Mouse (Mus musculus) kidney, adult 2 months (tissue): ENCODE data around the gene Extl1. TPM values are rescaled to one million over a fixed set of nuclear protein-coding genes. Genes with fewer than 3 reads are reported as not detected.

ENCODE experiments used
- DNase-seq: peaks from one replicate; pipeline ENCODE4 v3.0.0; 2021
- H3K27ac ChIP-seq: fragments of 200-500 bp; 2 replicates; pipeline ENCODE4 v1.5.1; 2012; ENCODE audit warnings: low read depth, low read length, control low read depth, inconsistent platforms; ENCODE audit not compliant: insufficient read depth
- H3K27me3 ChIP-seq: fragments of 200-500 bp; replicated peaks from 2 replicates; pipeline ENCODE4 v1.6.1; 2012; ENCODE audit warnings: mild to moderate bottlenecking, moderate library complexity, low read length, inconsistent platforms; ENCODE audit not compliant: control insufficient read depth, insufficient read depth
- H3K36me3 ChIP-seq: fragments of 200-500 bp; 2 replicates; pipeline ENCODE4 v1.6.1; 2012; ENCODE audit warnings: mild to moderate bottlenecking, moderate library complexity, low read length, inconsistent platforms; ENCODE audit not compliant: control insufficient read depth, insufficient read depth
- H3K4me1 ChIP-seq: fragments of 200-500 bp; 2 replicates; pipeline ENCODE4 v1.6.1; 2011; ENCODE audit warnings: low read length; ENCODE audit not compliant: control insufficient read depth, insufficient read depth
- H3K4me3 ChIP-seq: fragments of 200-500 bp; 2 replicates; pipeline ENCODE4 v1.5.1; 2011; ENCODE audit warnings: mild to moderate bottlenecking, low read depth, low read length, control low read depth; ENCODE audit not compliant: insufficient read depth
- CTCF ChIP-seq: fragments of 200-500 bp; conservative IDR thresholded peaks from 2 replicates; pipeline ENCODE4 v1.5.1; 2011; ENCODE audit warnings: low read depth, mild to moderate bottlenecking, control low read depth, low read length, moderate library complexity, mixed read lengths; ENCODE audit not compliant: insufficient read depth, insufficient read length
- POLR2A ChIP-seq: fragments of 200-500 bp; IDR thresholded peaks from one replicate; pipeline ENCODE4 v1.6.1; 2011; ENCODE audit warnings: low read depth, low read length, control low read depth
- WGBS: fragments of 180-500 bp; shearing (Covaris S2); methylation state at CpG from one replicate; pipeline ENCODE4 v1.1.7; 2018; 5-methylcytosine and 5-hydroxymethylcytosine counted together
- polyA plus RNA-seq: library from polyadenylated mRNA; depleted of rRNA; stranded (reverse); fragments of >200 nt; gene quantifications from 2 replicates; pipeline ENCODE4 v1.2.3, GENCODE M21; 2012

Gene Extl1
- polyA plus RNA-seq, 1 experiment: 1.3 TPM

GRCm38 (mm10) chr4:134391636-134392035 lies 8.0 kb upstream of the Extl1 start:
- no peak for TF ChIP-seq CTCF
- TF ChIP-seq POLR2A: no peak
- DNase-seq: no peak
- WGBS: 97% methylated on average over 1 of the region's 1 CpGs
- Histone ChIP-seq H3K27me3 (no peaks in the 10 kb centered on the region), H3K36me3 (no peaks in the 10 kb centered on the region), H3K4me1 (no peaks in the 10 kb centered on the region), H3K4me3 (no peak overlapping the region), H3K27ac (no peak overlapping the region)

DNA sequence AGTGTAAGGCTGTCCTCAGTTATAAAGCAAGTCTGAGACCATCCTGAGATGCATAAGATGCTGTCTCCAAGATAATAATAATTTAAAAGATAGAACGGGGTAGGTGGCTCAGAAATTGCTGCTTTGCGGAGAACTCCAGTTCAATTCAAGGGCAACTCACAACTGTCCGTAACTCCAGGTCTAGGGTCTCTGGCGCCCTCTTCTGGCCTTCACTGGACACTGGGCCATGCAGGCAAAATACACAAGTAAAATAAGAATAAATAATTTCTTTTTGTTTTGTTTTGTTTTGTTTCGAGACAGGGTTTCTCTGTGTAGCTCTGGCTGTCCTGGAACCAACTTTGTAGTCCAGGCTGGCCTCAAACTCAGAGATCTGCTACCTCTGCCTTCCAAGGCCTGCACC lies 4.7 kb upstream of the Extl1 start:
- H3K27me3 ChIP-seq: no peaks in the 10 kb centered on the region
- no peaks in the 10 kb centered on the region for H3K4me1 ChIP-seq
- DNase-seq: peak; percentile 83
- H3K36me3 ChIP-seq: no peaks in the 10 kb centered on the region
- 7% methylated on average over 5 of the region's 5 CpGs for WGBS
- no peak overlapping the region for H3K27ac ChIP-seq
- TF ChIP-seq POLR2A (no peak), CTCF (peak; percentile 86)
- no peak overlapping the region for H3K4me3 ChIP-seq

GRCm38 (mm10) chr4:134387268-134387667 lies 3.6 kb upstream of the Extl1 start:
- TF ChIP-seq POLR2A (no peak), CTCF (no peak)
- 55% methylated on average over 6 of the region's 6 CpGs for WGBS
- no peak overlapping the region for H3K27ac ChIP-seq

GRCm38 (mm10) chr4:134379510-134379909 lies 4.1 kb downstream of the Extl1 start:
- 88% methylated on average over 8 of the region's 8 CpGs for WGBS
- Histone ChIP-seq H3K36me3 (no peaks in the 10 kb centered on the region), H3K4me1 (no peaks in the 10 kb centered on the region), H3K4me3 (no peak overlapping the region), H3K27ac (no peak overlapping the region), H3K27me3 (no peaks in the 10 kb centered on the region)
- no peak for DNase-seq
- TF ChIP-seq CTCF (no peak), POLR2A (no peak)

More at GRCm38 (mm10) chr4:134387268-134387667, 3.6 kb upstream of the Extl1 start:
- Histone ChIP-seq H3K4me3 (no peak overlapping the region), H3K27me3 (no peaks in the 10 kb centered on the region), H3K4me1 (no peaks in the 10 kb centered on the region), H3K36me3 (no peaks in the 10 kb centered on the region)
- DNase-seq: peak; percentile 58

DNA sequence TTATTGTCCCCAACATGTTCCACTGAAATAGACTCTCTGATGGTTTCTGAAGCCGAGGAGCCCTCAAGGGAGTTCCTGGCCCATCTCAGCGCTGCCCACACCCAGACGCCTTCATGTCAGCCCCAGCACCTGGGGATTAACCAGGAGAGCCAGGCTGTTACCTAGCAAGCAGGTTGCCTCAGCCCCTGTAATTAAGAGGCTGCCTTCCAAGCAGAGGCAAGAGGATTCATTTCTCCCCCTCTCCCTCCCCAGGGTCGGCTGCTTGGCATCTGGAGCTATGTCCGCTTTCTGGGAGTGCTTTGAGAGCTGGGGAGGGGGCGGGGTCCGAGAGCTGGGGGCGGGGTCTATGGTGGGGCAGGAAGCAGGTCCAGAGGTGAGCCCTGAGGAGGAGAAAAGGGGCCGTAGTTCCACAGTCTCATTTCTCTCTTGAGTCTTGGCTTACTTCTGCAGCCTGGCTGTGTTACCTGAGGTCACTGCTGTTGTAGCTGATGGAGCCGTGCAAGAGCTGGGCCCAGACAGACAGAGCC lies 5.5 kb downstream of the Extl1 start:
- TF ChIP-seq CTCF (no peak), POLR2A (no peak)
- H3K27ac ChIP-seq: no peak overlapping the region
- 57% methylated on average over 10 of the region's 10 CpGs for WGBS

GRCm38 (mm10) chr4:134374306-134374705 lies 9.3 kb downstream of the Extl1 start:
- Histone ChIP-seq H3K27ac (no peak overlapping the region), H3K27me3 (0 out of 2 replicates have a peak, but pooled peaks cover 2% of the 10 kb centered on the region), H3K4me1 (0 out of 2 replicates have a peak, but pooled peaks cover 5% of the 10 kb centered on the region), H3K4me3 (no peak overlapping the region), H3K36me3 (no peaks in the 10 kb centered on the region)
- TF ChIP-seq CTCF (no peak), POLR2A (no peak)
- no peak for DNase-seq
- 32% methylated on average over 1 of the region's 1 CpGs for WGBS

More for the DNA sequence above, 5.5 kb downstream of the Extl1 start:
- DNase-seq: no peak
- Histone ChIP-seq H3K4me1 (no peaks in the 10 kb centered on the region), H3K27me3 (no peaks in the 10 kb centered on the region), H3K36me3 (no peaks in the 10 kb centered on the region), H3K4me3 (no peak overlapping the region)

DNA sequence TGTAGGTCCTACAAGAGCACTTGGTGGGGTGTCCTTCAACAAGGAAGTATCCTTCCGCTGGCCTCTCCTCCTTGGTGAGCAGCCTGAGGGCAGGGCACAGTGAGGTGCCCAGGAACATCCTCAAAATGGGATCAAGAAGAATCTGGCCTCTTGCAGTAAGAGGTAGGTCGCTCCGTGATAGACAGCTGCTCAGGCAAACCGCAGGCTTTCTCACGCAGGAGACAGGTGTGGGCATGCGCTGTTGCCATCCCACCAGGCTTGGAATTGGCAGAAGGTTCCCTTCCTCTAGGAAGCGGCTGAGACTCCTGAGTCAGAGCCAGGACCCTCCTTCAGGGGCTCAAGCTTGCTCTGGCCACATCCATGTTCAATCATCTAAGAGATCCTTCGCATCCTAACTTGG lies 10.4 kb downstream of the Extl1 start:
- 88% methylated on average over 8 of the region's 8 CpGs for WGBS
- TF ChIP-seq POLR2A (no peak), CTCF (no peak)
- Histone ChIP-seq H3K4me1 (0 out of 2 replicates have a peak, but pooled peaks cover 5% of the 10 kb centered on the region), H3K4me3 (no peak overlapping the region), H3K27ac (no peak overlapping the region), H3K27me3 (0 out of 2 replicates have a peak, but pooled peaks cover 2% of the 10 kb centered on the region), H3K36me3 (no peaks in the 10 kb centered on the region)
- DNase-seq: no peak
